Mouse (Mus musculus) 3T3-L1 (cell line): Measurements from ENCODE around the gene Zbtb11.
"Not testable (repeated sequence)": the region's sequence is repeated elsewhere in the genome, so short reads cannot be mapped to it uniquely, and the experiment has no call there.

ENCODE experiments used
- DNase-seq: peaks from one replicate; pipeline ENCODE4 v3.0.0-alpha.2; 2015; ENCODE audit warnings: low read depth, low spot score

The Zbtb11 gene

GRCm38 (mm10) chr16:56038090-56038489 lies 64.4 kb downstream of the Zbtb11 start:
- no peak for DNase-seq

- DNase-seq: not testable (repeated sequence)
Observed at GRCm38 (mm10) chr16:56048038-56048437, 74.4 kb downstream of the Zbtb11 start, which contains the start of gene Senp7. Gene Senp7, plus strand, starts transcription at chr16:56048338.

- no peak for DNase-seq
Observed at GRCm38 (mm10) chr16:56055911-56056310, 82.2 kb downstream of the Zbtb11 start.

- DNase-seq: no peak
Observed at GRCm38 (mm10) chr16:56056944-56057590, 83.4 kb downstream of the Zbtb11 start.

- DNase-seq: no peak
Observed at GRCm38 (mm10) chr16:56058151-56058550, 84.5 kb downstream of the Zbtb11 start.
